Mouse (Mus musculus) adrenal gland, postnatal 10 days (tissue): ENCODE results near the gene Cdca7l. TPM values are rescaled to one million over a fixed set of nuclear protein-coding genes. Genes with fewer than 3 reads are reported as not detected.
A peak's percentile ranks its signal among the peaks of the same experiment; 100 is the strongest.
"Not testable (repeated sequence)": the region's sequence is repeated elsewhere in the genome, so short reads cannot be mapped to it uniquely, and the experiment has no call there.

Experiments used
- DNase-seq: peaks from one replicate; pipeline ENCODE4 v3.0.0; 2021; ENCODE audit warnings: mixed read lengths
- total RNA-seq, 2 experiments: library from RNA; stranded (reverse); gene quantifications; 2 replicates each; pipeline ENCODE4 v1.2.3; 2021

Cdca7l gene
- total RNA-seq, 2 experiments from 2014 or later = 7.7 to 13.2 TPM

DNA sequence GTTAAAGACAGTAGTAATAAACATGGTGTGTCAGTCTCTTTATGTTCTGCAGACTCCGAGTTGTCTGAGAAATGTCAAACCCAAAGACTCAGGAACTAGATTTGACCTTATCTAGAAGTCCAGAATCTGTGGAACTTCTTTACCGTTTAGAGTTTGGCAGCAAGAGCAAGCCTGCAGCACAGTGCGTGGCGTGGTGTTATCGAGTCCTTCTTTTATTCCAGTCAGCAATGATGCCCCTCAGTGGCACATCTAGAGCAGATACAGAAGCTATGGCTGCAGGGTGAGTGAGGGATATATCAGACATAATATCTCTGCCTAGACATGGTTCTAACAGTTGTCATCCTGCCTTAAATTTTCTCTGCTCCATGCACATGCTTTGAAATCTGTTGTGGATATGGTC, 58.6 kb downstream of the Cdca7l start:
- DNase-seq = no peak

DNA sequence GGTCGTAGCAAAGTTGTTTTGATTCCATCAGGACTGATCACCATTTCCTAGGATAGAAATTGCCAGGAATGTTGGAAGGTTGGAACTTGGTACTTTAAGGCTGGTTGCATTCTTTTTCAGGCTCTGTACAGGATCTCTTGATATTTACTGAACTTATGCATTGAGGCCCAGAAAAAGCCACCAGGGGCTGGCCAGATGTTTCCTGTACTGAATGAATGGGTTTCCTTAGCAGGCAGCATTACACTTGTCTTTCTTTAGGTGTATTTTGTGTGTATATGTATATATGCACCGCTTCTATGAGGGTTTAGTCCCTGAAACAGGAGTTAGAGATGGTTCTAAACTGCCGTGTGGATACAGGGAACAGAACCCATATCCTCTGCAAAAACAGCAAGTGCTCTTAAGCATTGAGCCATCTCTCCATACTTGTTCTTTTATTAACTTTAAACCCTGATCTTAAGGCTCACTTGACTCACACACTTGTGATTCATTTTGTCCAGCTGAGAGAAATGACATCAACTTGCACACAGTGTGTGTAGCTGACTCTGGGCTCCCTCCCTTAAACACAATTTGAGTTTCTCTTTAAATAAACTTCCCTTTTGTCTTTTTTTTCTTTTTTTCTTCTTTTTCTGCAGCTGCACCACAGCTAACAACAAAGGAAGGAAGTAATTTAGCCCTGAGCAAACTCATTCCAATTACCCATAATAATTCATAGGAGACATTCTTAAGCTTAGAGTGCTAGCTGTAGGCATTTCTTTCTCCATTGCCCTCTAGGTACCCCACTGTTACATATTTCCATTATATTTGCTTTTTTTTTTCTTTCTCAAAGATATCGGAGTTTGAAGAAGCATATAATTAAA, 63.8 kb downstream of the Cdca7l start:
- DNase-seq = no peak

DNA sequence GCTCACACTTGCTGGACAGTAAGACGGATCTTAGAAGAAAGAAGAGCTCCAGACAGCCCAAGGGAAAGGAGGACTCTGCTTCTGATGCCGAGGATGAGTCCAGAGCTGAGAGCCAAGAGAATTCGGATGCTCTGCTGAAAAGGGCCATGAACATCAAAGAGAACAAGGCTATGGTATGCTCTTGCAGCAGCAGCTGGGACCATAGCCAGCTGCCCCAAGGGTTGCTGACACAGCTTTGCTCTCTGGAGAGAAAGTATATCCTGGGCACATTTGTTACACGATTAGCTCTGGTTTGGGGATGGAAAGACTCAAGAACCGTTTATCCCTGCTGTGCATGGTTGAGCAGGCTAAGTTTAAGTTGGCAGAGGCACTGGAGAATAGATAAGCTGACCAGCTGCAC, 68.2 kb downstream of the Cdca7l start:
- peak; percentile 30 for DNase-seq

DNA sequence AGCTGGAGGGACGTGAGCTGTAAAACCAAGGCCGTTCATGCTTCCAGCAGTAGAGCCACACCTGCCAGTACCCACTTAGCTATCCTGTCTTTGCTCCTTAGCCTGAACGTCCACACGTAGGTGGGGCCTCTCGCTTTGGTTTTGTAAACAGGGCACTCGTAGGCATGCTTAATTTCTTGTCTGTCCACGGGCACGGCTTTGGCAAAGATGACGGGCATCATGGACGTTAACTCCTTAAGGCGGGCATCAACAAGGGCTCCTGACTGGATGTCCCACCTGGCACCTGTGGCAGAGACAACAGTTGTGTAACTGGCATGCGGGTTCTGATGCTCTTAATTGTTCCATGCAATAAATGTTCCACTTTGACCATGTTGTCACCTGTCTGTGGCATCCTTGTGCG, 74.3 kb downstream of the Cdca7l start:
- DNase-seq = no peak

DNA sequence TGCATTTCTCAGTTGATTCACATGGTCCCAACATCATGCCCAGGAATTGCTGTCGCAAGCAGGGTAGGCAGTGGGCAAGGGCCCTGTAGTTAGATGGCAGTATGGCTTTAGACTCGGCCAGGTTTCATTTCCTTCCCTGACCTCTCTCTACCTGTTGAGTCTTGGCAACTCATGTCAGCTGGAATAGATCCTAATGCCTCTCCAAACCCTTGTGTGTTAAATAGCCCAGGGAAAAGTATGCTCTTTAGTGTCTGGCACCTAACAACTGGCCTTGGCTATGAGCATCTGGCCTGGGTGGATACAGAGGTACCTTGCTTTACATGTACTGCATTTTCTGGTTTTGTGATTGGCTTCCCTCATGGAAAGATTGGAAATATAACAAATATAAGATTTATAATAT, 80.5 kb downstream of the Cdca7l start:
- no peak for DNase-seq

DNA sequence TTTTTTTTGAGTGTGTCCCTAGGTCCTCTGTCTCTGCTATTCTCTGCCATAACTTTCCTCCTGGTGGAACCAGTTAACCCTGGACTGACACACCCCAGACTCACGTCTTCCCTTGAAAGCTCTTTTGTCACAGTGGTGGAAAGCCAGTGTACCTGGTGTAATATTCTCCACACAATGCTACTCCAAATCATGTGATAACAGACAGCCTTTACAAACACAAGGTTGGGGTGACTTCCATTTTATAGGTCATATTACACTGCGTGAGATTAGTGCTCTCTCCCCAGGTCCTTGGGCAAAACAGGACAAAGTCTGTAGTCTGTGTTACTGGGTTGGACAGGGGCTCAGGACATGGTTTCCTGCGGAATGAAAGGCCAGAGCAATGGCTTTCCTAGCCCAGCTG, 83.3 kb downstream of the Cdca7l start:
- DNase-seq = no peak

DNA sequence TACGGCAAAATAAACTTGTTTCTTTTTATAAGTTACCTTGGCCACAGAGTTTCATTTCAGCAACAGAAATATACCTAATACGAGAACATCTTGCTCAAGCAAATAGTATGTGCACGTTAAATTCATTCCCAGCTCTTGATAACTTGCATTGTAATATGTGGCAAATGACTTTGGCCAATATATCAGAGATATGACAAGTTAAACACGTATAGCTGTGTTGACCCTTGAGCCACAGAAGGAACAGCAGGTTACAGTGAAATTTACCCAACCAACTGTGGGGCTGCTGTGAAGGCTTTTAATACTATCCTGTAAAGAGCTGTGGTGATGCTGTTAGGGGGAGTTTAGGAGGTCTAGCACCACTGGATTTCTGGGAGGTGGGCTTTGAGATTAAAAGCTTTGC, 96.7 kb downstream of the Cdca7l start:
- not testable (repeated sequence) for DNase-seq

DNA sequence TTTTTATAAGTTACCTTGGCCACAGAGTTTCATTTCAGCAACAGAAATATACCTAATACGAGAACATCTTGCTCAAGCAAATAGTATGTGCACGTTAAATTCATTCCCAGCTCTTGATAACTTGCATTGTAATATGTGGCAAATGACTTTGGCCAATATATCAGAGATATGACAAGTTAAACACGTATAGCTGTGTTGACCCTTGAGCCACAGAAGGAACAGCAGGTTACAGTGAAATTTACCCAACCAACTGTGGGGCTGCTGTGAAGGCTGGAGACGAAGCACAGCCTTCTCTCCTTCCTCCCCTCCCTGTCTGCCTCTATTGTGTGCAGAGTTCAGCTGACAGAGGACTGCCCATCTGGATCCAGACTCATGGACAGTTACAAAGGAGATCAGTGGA, 97.3 kb downstream of the Cdca7l start:
- not testable (repeated sequence) for DNase-seq

DNA sequence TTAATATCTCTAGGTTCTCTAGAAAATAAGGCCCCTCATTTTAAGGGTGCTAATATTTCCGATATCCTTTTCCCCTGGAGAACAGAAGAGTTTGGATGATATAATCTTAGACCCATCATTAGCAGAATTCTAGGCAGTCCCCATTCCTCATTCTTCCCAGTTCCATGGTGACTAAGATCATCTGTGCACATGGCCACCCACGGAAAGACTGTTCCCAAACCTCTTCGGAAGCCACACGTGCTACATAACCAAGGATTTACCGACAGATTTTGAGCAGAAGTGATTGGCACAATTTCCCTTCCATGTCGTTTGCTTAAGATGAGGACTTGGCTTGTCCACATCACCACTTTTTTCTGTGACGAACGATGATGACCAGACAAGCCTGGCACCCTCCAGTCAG, 99.6 kb downstream of the Cdca7l start:
- DNase-seq = no peak

DNA sequence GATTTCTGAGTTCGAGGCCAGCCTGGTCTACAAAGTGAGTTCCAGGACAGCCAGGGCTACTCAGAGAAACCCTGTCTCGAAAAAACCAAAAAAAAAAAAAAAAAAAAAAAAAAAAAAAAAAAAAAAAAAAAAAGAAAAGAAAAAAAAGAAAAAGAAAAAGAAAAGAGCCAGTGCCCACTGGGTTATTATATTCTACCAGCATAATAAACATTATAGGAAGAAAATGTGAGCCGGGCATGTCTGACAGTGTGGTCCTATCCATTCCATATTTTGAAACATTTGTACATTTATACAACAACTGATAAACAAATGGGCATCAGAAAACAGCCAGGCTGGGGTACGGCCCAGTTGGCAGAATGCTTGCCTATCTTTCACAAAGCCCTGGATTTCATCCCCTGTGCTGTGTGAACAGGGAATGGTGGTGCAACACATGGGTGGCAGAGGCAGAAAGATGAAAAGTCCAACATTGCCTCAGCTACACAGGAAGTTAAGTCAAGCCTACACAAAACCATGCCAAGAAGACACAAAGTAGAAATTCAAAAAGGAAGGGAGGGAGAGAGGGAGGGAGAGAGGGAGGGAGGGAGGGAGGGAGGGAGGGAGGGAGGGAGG, 101.2 kb downstream of the Cdca7l start:
- peak; percentile 9 for DNase-seq

DNA sequence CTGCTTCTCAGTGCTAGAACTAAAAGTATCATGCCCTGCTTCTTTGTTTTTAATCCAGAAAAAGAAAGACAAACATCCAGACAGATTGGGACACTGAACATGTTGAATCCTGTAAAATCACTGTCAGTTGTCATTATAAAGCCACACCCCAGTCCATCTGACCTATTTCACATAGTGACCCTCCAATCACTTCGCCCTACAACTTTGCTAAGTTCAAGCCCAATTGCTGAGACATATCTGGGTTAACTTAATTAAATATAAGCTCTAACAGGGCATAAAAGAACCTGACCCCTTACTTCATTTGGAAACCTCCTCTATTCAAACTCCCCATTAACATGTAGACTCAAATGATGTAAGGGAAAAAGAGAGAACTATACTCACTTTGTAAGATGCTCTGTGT, 107.3 kb downstream of the Cdca7l start:
- DNase-seq = no peak

DNA sequence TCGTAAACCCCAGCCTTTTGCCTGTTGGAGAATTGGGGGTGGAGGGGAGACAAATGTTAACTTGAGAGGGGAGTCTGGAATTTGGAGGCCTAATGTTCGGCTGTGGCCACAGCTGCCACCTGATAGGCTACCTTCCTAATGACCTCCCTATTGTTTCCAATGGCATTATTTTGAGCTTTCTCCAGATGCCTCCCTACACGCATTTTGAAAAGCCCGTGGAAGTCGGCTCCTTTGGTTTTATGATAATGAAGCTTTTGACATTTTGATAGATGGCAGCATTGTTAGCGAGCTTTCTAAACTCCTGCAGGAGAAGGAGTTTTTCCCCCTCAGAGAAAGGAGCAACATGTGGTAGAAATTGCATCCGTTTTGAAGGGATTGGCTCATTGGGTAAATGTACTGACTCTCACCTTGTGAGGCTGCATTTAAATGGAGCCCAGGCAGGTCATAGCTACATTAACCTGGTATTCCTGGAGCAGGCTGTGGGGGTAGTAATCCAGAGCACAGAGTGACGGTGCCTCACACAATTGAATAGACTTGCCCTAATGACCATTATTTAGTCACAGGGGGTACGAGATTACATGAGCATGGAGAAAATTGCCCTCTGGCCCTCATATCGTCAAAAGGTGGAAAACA, 110.6 kb downstream of the Cdca7l start:
- DNase-seq = no peak

DNA sequence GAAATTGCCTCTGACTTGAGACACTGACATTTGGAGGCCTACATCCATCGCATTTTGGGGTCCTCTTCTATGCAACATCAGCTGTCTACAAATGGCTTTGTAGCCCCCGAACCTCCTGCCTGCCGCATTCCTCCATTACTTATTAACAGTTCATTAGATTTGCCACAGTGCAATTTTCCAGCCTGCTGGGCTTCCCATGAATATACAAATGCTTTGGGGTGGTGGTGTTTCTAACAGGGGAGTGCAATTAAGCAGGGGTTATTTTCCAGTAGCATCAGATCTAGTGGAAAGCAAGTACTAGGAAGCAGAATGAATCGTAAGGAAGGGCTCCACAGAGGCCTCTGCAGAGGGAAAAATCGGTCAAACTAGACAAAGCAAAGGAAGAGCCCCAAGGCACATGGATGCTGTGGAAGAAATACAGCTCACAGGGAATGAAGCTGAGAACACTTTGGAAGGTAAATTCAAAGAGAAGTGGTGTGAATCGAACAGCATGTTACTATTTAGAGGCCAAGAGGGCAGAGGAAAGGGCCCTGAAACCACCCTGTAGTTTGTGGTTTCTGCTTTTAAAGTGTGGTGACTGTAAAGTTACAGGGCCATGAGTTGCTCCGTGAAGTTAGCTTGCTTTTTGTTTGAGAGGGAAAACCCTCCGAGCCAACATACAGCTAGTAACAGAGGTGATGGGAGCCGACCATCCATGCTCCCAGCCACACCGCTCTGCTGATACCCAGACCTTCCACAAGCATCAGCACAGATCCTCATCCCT, 111.9 kb downstream of the Cdca7l start:
- no peak for DNase-seq
